In the genomic region with DNA sequence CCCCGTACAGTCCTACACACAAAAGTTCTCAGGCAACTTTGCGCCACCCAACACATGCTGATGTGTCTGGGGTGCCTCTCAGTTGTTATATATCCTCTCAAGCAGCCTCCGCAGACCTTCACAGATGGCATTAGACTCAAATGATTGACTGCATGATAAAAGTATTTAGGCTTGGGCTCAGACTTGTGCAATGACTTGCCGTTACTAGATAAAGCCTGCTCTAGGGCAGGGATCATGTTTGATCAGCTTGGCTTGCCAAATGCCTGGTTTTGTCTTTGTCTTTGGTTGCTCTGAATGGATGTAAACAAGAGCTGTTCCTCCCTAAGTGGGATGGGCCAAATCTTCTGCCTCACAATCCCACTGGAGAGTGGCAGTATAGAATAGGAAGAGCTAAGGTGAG, we compare ENCODE assay signal across 24 mouse cellular contexts. TPM values are rescaled to one million over a fixed set of nuclear protein-coding genes. Genes with fewer than 3 reads are reported as not detected.
A peak's percentile ranks its signal among the peaks of the same experiment; 100 is the strongest.
DNase-seq lines count a peak whose midpoint lies in the region; ATAC-seq lines count a peak whose summit lies in the region.
"Had no signal": no experiment of that assay in that cellular context is flagged by ENCODE, and none has a peak within 500 bp of the region (broad histone marks: within the 10 kb centered on the region; RNA-seq: fewer than 3 reads in every experiment).

No protein-coding gene starts in this region.

- no peaks in the 10 kb centered on the region for H3K27me3 ChIP-seq in forebrain, embryonic 13.5 days
- no peaks in the 10 kb centered on the region for H3K27me3 ChIP-seq in forebrain, embryonic 11.5 days (ENCODE audit: control insufficient read depth, insufficient read depth, low read length)
- H3K27me3 ChIP-seq in liver, embryonic 16.5 days (ENCODE audit: control insufficient read depth, insufficient read depth, low read depth, low read length) = peaks cover 5% of the 10 kb centered on the region
- H3K27me3 ChIP-seq: kidney, embryonic 15.5 days; midbrain, embryonic 13.5 days had no signal

- no peak for DNase-seq in forebrain, embryonic 11.5 days (ENCODE audit: low spot score)
- DNase-seq in urinary bladder, postnatal 36 days (ENCODE audit: low spot score in 2 of 2) = peak; percentile 16 to 20
- no peak for DNase-seq in urinary bladder, postnatal 10 days (ENCODE audit: low spot score)
- DNase-seq in spleen, postnatal 4 days (ENCODE audit: low spot score in 2 of 2) = no peak
- no peak for DNase-seq in kidney, postnatal 4 days
- no peak for DNase-seq in kidney, adult 11 months
- DNase-seq: adrenal gland, adult 2 months; cerebellum, adult 9-11 months; gastrocnemius, postnatal 14 days; heart, adult 18-20 months; thymus, postnatal 4 days had no signal

- WGBS in forebrain, embryonic 13.5 days = 92% methylated on average over 4 of the region's 4 CpGs
- WGBS in forebrain, embryonic 11.5 days = 86% methylated on average over 4 of the region's 4 CpGs
- WGBS in liver, embryonic 16.5 days (ENCODE audit: insufficient replicate concordance) = 43% methylated on average over 4 of the region's 4 CpGs

- 0 out of 2 replicates have a peak overlapping the region, but pooled peaks have one; percentile 11 for H3K27ac ChIP-seq in forebrain, embryonic 13.5 days
- H3K27ac ChIP-seq in forebrain, embryonic 11.5 days (ENCODE audit: low read depth, low read length) = no peak overlapping the region
- H3K27ac ChIP-seq in liver, embryonic 16.5 days (ENCODE audit: low read length) = peak overlapping the region; percentile 20; the same call in 1 of the 2 replicates
- H3K27ac ChIP-seq: heart, embryonic 13.5 days; hindbrain, embryonic 14.5 days; kidney, embryonic 15.5 days; limb, embryonic 13.5 days; midbrain, embryonic 13.5 days had no signal

- no peaks in the 10 kb centered on the region for H3K36me3 ChIP-seq in forebrain, embryonic 13.5 days (ENCODE audit: poor library complexity, severe bottlenecking)
- H3K36me3 ChIP-seq in forebrain, embryonic 11.5 days (ENCODE audit: control insufficient read depth, insufficient read depth, low read length) = no peaks in the 10 kb centered on the region
- no peaks in the 10 kb centered on the region for H3K36me3 ChIP-seq in liver, embryonic 16.5 days (ENCODE audit: control insufficient read depth, insufficient read depth)
- H3K36me3 ChIP-seq: heart, embryonic 13.5 days; kidney, embryonic 15.5 days; limb, embryonic 13.5 days; midbrain, embryonic 13.5 days had no signal

- no peaks in the 10 kb centered on the region for H3K9me3 ChIP-seq in forebrain, embryonic 13.5 days (replicated peaks)
- no peaks in the 10 kb centered on the region for H3K9me3 ChIP-seq in forebrain, embryonic 11.5 days (ENCODE audit: control insufficient read depth, low read length)
- H3K9me3 ChIP-seq in liver, embryonic 16.5 days (replicated peaks; ENCODE audit: control insufficient read depth, low read length) = no peaks in the 10 kb centered on the region
- H3K9me3 ChIP-seq: kidney, embryonic 15.5 days; midbrain, embryonic 13.5 days had no signal

- no peak for ATAC-seq in forebrain, embryonic 13.5 days
- ATAC-seq in forebrain, embryonic 11.5 days (replicated peaks; ENCODE audit: low FRiP score) = no peak
- ATAC-seq in liver, embryonic 16.5 days (ENCODE audit: low read depth) = peak; percentile 87
- ATAC-seq: midbrain, embryonic 13.5 days had no signal

- H3K4me3 ChIP-seq in forebrain, embryonic 13.5 days = no peak overlapping the region
- H3K4me3 ChIP-seq in forebrain, embryonic 11.5 days (ENCODE audit: low read depth, low read length) = no peak overlapping the region
- H3K4me3 ChIP-seq in liver, embryonic 16.5 days (ENCODE audit: low read depth, low read length) = no peak overlapping the region
- H3K4me3 ChIP-seq: heart, embryonic 13.5 days; kidney, embryonic 15.5 days; limb, embryonic 13.5 days; midbrain, embryonic 13.5 days had no signal

- H3K4me1 ChIP-seq in forebrain, embryonic 13.5 days = peaks cover 21% of the 10 kb centered on the region
- H3K4me1 ChIP-seq in forebrain, embryonic 11.5 days (replicated peaks; ENCODE audit: control insufficient read depth, insufficient read depth, low read length) = peaks cover 11% of the 10 kb centered on the region; the same call in 1 of the 2 replicates
- peaks cover 6% of the 10 kb centered on the region for H3K4me1 ChIP-seq in liver, embryonic 16.5 days (ENCODE audit: control insufficient read depth, low read depth, low read length)

- no peak overlapping the region for H3K4me2 ChIP-seq in forebrain, embryonic 13.5 days
- H3K4me2 ChIP-seq in forebrain, embryonic 11.5 days (ENCODE audit: low read depth, low read length, severe bottlenecking) = no peak overlapping the region
- no peak overlapping the region for H3K4me2 ChIP-seq in liver, embryonic 16.5 days (ENCODE audit: low read depth, low read length)
- H3K4me2 ChIP-seq: heart, embryonic 13.5 days; hindbrain, embryonic 14.5 days; kidney, embryonic 15.5 days; limb, embryonic 13.5 days; midbrain, embryonic 13.5 days had no signal

- no peak overlapping the region for H3K9ac ChIP-seq in forebrain, embryonic 13.5 days
- no peak overlapping the region for H3K9ac ChIP-seq in forebrain, embryonic 11.5 days (ENCODE audit: low read length)
- H3K9ac ChIP-seq in liver, embryonic 16.5 days (ENCODE audit: low read depth, low read length) = no peak overlapping the region
- H3K9ac ChIP-seq: heart, embryonic 13.5 days; hindbrain, embryonic 14.5 days; kidney, embryonic 15.5 days; limb, embryonic 13.5 days; midbrain, embryonic 13.5 days had no signal

RNA-seq across cellular contexts. Expression of a gene that starts 57.2 kb away (rescaled TPM):
- not detected in 2 replicates for polyA plus RNA-seq in forebrain, embryonic 13.5 days (2015; fragmentation: Nextera tagmentation; extraction: Ambion mirVana)
- polyA plus RNA-seq in forebrain, embryonic 11.5 days (2014; fragmentation: Nextera tagmentation; extraction: Ambion mirVana) = not detected in 2 replicates
- not detected in 2 replicates for polyA plus RNA-seq in liver, embryonic 16.5 days (2015; fragmentation: Nextera tagmentation; extraction: Ambion mirVana)
- polyA plus RNA-seq: adrenal gland, adult 2 months; cortical plate, adult 2 months; embryonic facial prominence, embryonic 11.5 days; heart, embryonic 13.5 days; hindbrain, embryonic 14.5 days; intestine, embryonic 14.5 days; kidney, embryonic 15.5 days; limb, embryonic 13.5 days; lung, embryonic 16.5 days; midbrain, embryonic 13.5 days; neural tube, embryonic 14.5 days; small intestine, adult 2 months had no signal

Comparison
In these comparisons a context has a peak if more than half of its experiments do, and no peak if none do; other contexts are left out.
1. DNase-seq: peak in urinary bladder, postnatal 36 days (2 of 2); none in forebrain, embryonic 11.5 days (single experiment), urinary bladder, postnatal 10 days (single experiment), spleen, postnatal 4 days (0 of 2), kidney, postnatal 4 days (0 of 2) and kidney, adult 11 months (single experiment).